Mouse (Mus musculus) retina, adult 2 months (tissue): ENCODE data around the gene Bricd5.

ENCODE experiments used
- DNase-seq: peaks from one replicate; pipeline ENCODE4 v3.0.0-alpha.2; 2012; ENCODE audit warnings: low read depth, low spot score

Bricd5 gene

GRCm38 (mm10) chr17:24461580-24461979 lies 12.1 kb upstream of the Bricd5 start:
- DNase-seq: no peak

GRCm38 (mm10) chr17:24462932-24463331 lies 10.8 kb upstream of the Bricd5 start:
- DNase-seq: no peak

GRCm38 (mm10) chr17:24463374-24464133 lies 10.1 kb upstream of the Bricd5 start:
- DNase-seq: no peak

- DNase-seq: no peak
These were observed 4.9 kb upstream of the Bricd5 start for GRCm38 (mm10) chr17:24468636-24469246.

- DNase-seq: no peak
These were observed 4.3 kb upstream of the Bricd5 start for GRCm38 (mm10) chr17:24469336-24469909.

GRCm38 (mm10) chr17:24469910-24470602 lies 3.6 kb upstream of the Bricd5 start, which contains the start of the genes E4f1 and Pgp:
Gene E4f1, minus strand, starts transcription at chr17:24470313.
Gene Pgp, plus strand, starts transcription at chr17:24470392.
- peak; percentile 94 for DNase-seq

- DNase-seq: no peak
These were observed 2.8 kb upstream of the Bricd5 start for GRCm38 (mm10) chr17:24470701-24471527.

GRCm38 (mm10) chr17:24472512-24472911 lies 1.2 kb upstream of the Bricd5 start:
- no peak for DNase-seq

GRCm38 (mm10) chr17:24474557-24474956 lies 873 bp downstream of the Bricd5 start:
- DNase-seq: no peak

- no peak for DNase-seq
These were observed 1.9 kb downstream of the Bricd5 start for GRCm38 (mm10) chr17:24475586-24475985.

GRCm38 (mm10) chr17:24476022-24476776 lies 2.5 kb downstream of the Bricd5 start:
- DNase-seq: no peak

GRCm38 (mm10) chr17:24477053-24477984 lies 3.6 kb downstream of the Bricd5 start:
- no peak for DNase-seq

GRCm38 (mm10) chr17:24477985-24478600 lies 4.4 kb downstream of the Bricd5 start:
- DNase-seq: no peak

GRCm38 (mm10) chr17:24478663-24479380 lies 5.1 kb downstream of the Bricd5 start, which contains the start of gene Mlst8:
Gene Mlst8, minus strand, starts transcription at chr17:24479078.
- DNase-seq: peak; percentile 89

GRCm38 (mm10) chr17:24479431-24479830 lies 5.7 kb downstream of the Bricd5 start:
- DNase-seq: no peak

- no peak for DNase-seq
These were observed 6.6 kb downstream of the Bricd5 start for GRCm38 (mm10) chr17:24480201-24480826.

GRCm38 (mm10) chr17:24481027-24481815 lies 7.5 kb downstream of the Bricd5 start:
- no peak for DNase-seq
